Mouse (Mus musculus) cortical plate, adult 2 months (tissue): ENCODE measurements around the gene Tmem131. TPM values are rescaled to one million over a fixed set of nuclear protein-coding genes. Genes with fewer than 3 reads are reported as not detected.

Experiments
- H3K27ac ChIP-seq: fragments of 200-500 bp; 2 replicates; pipeline ENCODE4 v1.5.1; 2012; ENCODE audit warnings: low read length, control low read depth, inconsistent platforms; ENCODE audit not compliant: insufficient read depth
- H3K4me1 ChIP-seq: fragments of 200-500 bp; 2 replicates; pipeline ENCODE4 v1.6.1; 2011; ENCODE audit warnings: low read length; ENCODE audit not compliant: control insufficient read depth, insufficient read depth
- H3K4me3 ChIP-seq: fragments of 200-500 bp; 2 replicates; pipeline ENCODE4 v1.5.1; 2011; ENCODE audit warnings: mild to moderate bottlenecking, low read length, control low read depth; ENCODE audit not compliant: insufficient read depth
- CTCF ChIP-seq: fragments of 200-500 bp; IDR thresholded peaks from 2 replicates; pipeline ENCODE4 v1.5.1; 2011; ENCODE audit warnings: mild to moderate bottlenecking, control low read depth, low read length; ENCODE audit not compliant: insufficient read depth; ENCODE audit errors: extremely low read depth
- POLR2A ChIP-seq: fragments of 200-500 bp; IDR thresholded peaks from 2 replicates; pipeline ENCODE4 v1.6.1; 2011; ENCODE audit warnings: mild to moderate bottlenecking, low read length, control low read depth; ENCODE audit not compliant: insufficient read depth; ENCODE audit errors: extremely low read depth
- polyA plus RNA-seq: library from polyadenylated mRNA; depleted of rRNA; stranded (reverse); fragments of >200 nt; gene quantifications from 2 replicates; pipeline ENCODE4 v1.2.3, GENCODE M21; 2012; rRNA removed

Gene Tmem131
- 34.0 and 35.3 TPM in 2 replicates for polyA plus RNA-seq

DNA sequence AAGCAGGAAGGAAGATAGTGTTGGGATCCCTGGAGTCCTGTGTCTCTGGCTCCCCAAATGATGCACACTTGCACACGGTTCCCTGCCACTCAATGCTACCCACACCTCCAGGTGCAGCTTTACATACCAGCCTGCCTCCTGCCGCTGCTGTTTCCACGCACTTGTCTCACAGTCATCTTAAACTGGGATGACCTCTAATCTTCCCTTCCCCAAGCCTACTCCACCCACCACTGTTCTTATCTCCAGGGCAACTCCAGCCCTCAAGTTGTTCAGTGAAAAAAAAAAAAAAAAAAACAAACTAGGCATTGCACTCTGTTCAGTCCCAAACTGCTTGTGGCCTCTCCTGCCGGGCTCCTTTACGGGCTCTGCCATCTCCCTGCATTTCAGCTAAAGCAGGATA is at the start of gene Tmem131:
Gene Tmem131, minus strand, starts transcription at position 14 of the 400 bp plus-strand sequence.
- H3K27ac ChIP-seq: no peak within 1 kb of the TSS
- TF ChIP-seq CTCF: no peak
- no peak for TF ChIP-seq POLR2A
- no peaks in the 10 kb centered on the region for H3K4me1 ChIP-seq
- H3K4me3 ChIP-seq: no peak within 1 kb of the TSS

- no peak overlapping the region for H3K27ac ChIP-seq
- H3K4me3 ChIP-seq: no peak overlapping the region
- no peak for TF ChIP-seq CTCF
- TF ChIP-seq POLR2A: no peak
- no peaks in the 10 kb centered on the region for H3K4me1 ChIP-seq
Observed at GRCm38 (mm10) chr1:36988561-36988960, 45.1 kb upstream of the Tmem131 start.

- TF ChIP-seq POLR2A: no peak
- no peak for TF ChIP-seq CTCF
- H3K27ac ChIP-seq: no peak overlapping the region
- no peaks in the 10 kb centered on the region for H3K4me1 ChIP-seq
- no peak overlapping the region for H3K4me3 ChIP-seq
Observed at GRCm38 (mm10) chr1:36988161-36988560, 44.7 kb upstream of the Tmem131 start.

GRCm38 (mm10) chr1:36987172-36988148 is 44.0 kb upstream of the Tmem131 start:
- TF ChIP-seq POLR2A (no peak), CTCF (no peak)
- H3K4me3 ChIP-seq: no peak overlapping the region
- no peak overlapping the region for H3K27ac ChIP-seq
- H3K4me1 ChIP-seq: no peaks in the 10 kb centered on the region

- Histone ChIP-seq H3K27ac (no peak overlapping the region), H3K4me3 (no peak overlapping the region)
- no peak for TF ChIP-seq POLR2A
- no peak for TF ChIP-seq CTCF
Observed at GRCm38 (mm10) chr1:36986396-36987160, 43.1 kb upstream of the Tmem131 start.

GRCm38 (mm10) chr1:36985896-36986295 is 42.4 kb upstream of the Tmem131 start:
- Histone ChIP-seq H3K4me3 (no peak overlapping the region), H3K27ac (no peak overlapping the region), H3K4me1 (no peaks in the 10 kb centered on the region)
- TF ChIP-seq CTCF (no peak), POLR2A (no peak)

More at GRCm38 (mm10) chr1:36986396-36987160, 43.1 kb upstream of the Tmem131 start:
- H3K4me1 ChIP-seq: no peaks in the 10 kb centered on the region

GRCm38 (mm10) chr1:36984406-36984805 is 40.9 kb upstream of the Tmem131 start:
- no peak overlapping the region for H3K4me3 ChIP-seq
- no peaks in the 10 kb centered on the region for H3K4me1 ChIP-seq
- H3K27ac ChIP-seq: no peak overlapping the region
- TF ChIP-seq POLR2A (no peak), CTCF (no peak)

DNA sequence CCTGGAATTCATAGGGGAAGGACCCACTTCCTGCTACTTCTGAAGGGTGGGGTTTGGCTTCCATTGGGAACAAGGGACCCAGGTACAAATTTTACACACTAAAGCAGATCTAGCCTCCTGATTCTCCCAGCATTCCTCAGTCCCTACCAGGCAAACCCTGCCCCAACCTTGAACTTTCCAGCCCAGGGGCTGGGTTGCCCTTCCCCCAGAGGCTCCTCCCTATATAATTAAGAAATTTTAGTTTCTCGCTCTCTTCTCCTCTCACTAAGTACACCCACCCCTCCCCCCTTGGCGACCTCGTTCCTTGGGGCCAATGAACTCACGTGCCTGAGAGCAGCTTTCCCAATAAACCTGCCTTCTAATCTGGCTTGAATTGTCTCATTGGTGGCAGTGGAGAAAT is 40.3 kb upstream of the Tmem131 start:
- Histone ChIP-seq H3K4me3 (no peak overlapping the region), H3K27ac (no peak overlapping the region), H3K4me1 (no peaks in the 10 kb centered on the region)
- TF ChIP-seq POLR2A: no peak
- no peak for TF ChIP-seq CTCF

DNA sequence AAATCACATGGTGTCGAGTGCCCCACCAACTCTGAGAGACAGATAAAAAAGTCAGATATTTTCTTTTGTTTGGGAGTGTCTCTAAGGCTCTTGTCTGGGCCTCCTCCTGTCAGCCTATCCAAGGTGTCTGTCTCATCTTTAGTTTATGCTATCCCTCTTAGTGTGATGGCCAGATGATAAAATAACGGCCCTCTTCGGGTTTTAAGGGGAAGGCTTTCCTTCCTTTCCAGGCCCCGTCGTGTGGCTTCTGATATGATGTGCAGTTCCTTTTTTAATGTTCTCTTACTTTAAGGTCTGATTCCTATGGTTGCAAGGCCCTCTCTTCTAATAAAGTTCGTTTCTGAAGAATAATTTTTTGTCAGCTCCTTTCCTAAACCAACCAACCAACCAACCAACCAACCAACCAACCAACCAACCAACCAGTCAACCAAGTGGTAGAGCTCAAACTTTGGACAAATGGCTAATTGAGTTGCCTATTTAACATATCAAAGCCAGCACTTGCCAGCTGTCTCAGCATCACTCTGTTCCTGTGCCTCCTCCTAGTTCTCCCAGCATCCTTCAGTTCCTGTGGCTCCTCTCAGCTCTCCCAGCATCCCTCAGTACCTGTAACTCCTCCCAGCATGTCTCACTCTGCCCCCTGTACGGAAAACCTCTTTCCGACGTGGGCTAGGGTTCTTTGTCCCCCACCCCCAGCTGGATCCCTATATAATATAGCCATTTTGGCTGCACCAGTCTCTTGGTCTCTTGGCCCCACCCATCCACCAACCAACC is 38.9 kb upstream of the Tmem131 start:
- TF ChIP-seq POLR2A: no peak
- TF ChIP-seq CTCF: no peak
- Histone ChIP-seq H3K4me3 (no peak overlapping the region), H3K4me1 (no peaks in the 10 kb centered on the region), H3K27ac (no peak overlapping the region)
